Mouse (Mus musculus) liver, embryonic 14.5 days (tissue): Measurements from ENCODE around the gene Ccnt1. TPM values are rescaled to one million over a fixed set of nuclear protein-coding genes. Genes with fewer than 3 reads are reported as not detected.

Experiments used
- ATAC-seq: fragments of 200-750 bp; cut with Nextera tagmentation; 2 replicates; pipeline ENCODE4 v1.8.0; 2017; ENCODE audit warnings: moderate number of reproducible peaks, mild to moderate bottlenecking, moderate library complexity; ENCODE audit not compliant: insufficient read depth
- DNase-seq, 3 experiments: peaks; one replicate each; pipeline ENCODE4 v3.0.0-alpha.2; 2012 to 2013; ENCODE audit warnings: low read depth in 3 of 3, low spot score in 3 of 3
- H3K27ac ChIP-seq: fragments of 300-500 bp; sonication (generic); 2 replicates; pipeline ENCODE4 v1.5.1; 2014; ENCODE audit warnings: moderate library complexity, mild to moderate bottlenecking, control low read depth, inconsistent platforms
- H3K27me3 ChIP-seq: fragments of 300-500 bp; sonication (generic); 2 replicates; pipeline ENCODE4 v1.6.1; 2014; ENCODE audit warnings: mild to moderate bottlenecking, low read length, moderate library complexity; ENCODE audit not compliant: control insufficient read depth, insufficient read depth
- H3K36me3 ChIP-seq: fragments of 300-500 bp; sonication (generic); replicated peaks from 2 replicates; pipeline ENCODE4 v1.6.1; 2014; ENCODE audit warnings: low read depth; ENCODE audit not compliant: control insufficient read depth, insufficient read depth
- H3K4me1 ChIP-seq, 2 experiments: fragments of 200-500 bp in 1 of 2; fragments of 300-500 bp in 1 of 2; sonication (generic) in 1 of 2; replicated peaks; 2 replicates each; pipeline ENCODE4 v1.6.1; 2012 to 2014; ENCODE audit warnings: antibody characterized with exemption in 1 of 2, inconsistent platforms in 1 of 2, low read length in 1 of 2; ENCODE audit not compliant: control insufficient read depth in 2 of 2, insufficient read depth in 2 of 2
- H3K4me2 ChIP-seq: fragments of 300-500 bp; sonication (generic); 2 replicates; pipeline ENCODE4 v1.6.1; 2014; ENCODE audit warnings: low read depth, mild to moderate bottlenecking, control low read depth, moderate library complexity
- H3K4me3 ChIP-seq, 2 experiments: fragments of 200-500 bp in 1 of 2; fragments of 300-500 bp in 1 of 2; sonication (generic) in 1 of 2; 2 replicates each; pipeline ENCODE4 v1.5.1; 2012 to 2014; ENCODE audit warnings: low read depth in 2 of 2, low read length in 2 of 2, mild to moderate bottlenecking in 2 of 2, control low read depth in 1 of 2, inconsistent platforms in 1 of 2, moderate library complexity in 1 of 2; ENCODE audit not compliant: insufficient read depth in 1 of 2
- H3K9ac ChIP-seq: fragments of 300-500 bp; sonication (generic); replicated peaks from 2 replicates; pipeline ENCODE4 v1.6.1; 2014; ENCODE audit warnings: mild to moderate bottlenecking, control low read depth, moderate library complexity
- H3K9me3 ChIP-seq: fragments of 300-500 bp; sonication (generic); 2 replicates; pipeline ENCODE4 v1.6.1; 2016; ENCODE audit warnings: low read length, mixed read lengths; ENCODE audit not compliant: control insufficient read depth
- CTCF ChIP-seq: IDR thresholded peaks from 2 replicates; pipeline ENCODE4 v1.5.1; 2016; ENCODE audit warnings: antibody characterized with exemption, low read depth, control low read depth
- EP300 ChIP-seq: IDR thresholded peaks from 2 replicates; pipeline ENCODE4 v1.6.1; 2016; ENCODE audit warnings: antibody characterized with exemption, low read depth
- WGBS: fragments of 180-500 bp; shearing (Covaris S2); extraction: QIAGEN DNeasy Blood & Tissue Kit; methylation state at CpG from one replicate; pipeline ENCODE4 v1.1.7; 2014; ENCODE audit not compliant: insufficient replicate concordance; 5-methylcytosine and 5-hydroxymethylcytosine counted together
- polyA plus RNA-seq, 2 experiments: library from polyadenylated mRNA; depleted of rRNA in 1 of 2; stranded (reverse) in 1 of 2; unstranded in 1 of 2; fragments of >200 nt; fragmentation: Nextera tagmentation in 1 of 2; extraction: Ambion mirVana in 1 of 2; gene quantifications; 2 replicates each; pipeline versions ENCODE4 v1.2.1 to v1.2.3; 2012 to 2014

Ccnt1 gene
- polyA plus RNA-seq, 2 experiments: 8.2 to 23.7 TPM

DNA sequence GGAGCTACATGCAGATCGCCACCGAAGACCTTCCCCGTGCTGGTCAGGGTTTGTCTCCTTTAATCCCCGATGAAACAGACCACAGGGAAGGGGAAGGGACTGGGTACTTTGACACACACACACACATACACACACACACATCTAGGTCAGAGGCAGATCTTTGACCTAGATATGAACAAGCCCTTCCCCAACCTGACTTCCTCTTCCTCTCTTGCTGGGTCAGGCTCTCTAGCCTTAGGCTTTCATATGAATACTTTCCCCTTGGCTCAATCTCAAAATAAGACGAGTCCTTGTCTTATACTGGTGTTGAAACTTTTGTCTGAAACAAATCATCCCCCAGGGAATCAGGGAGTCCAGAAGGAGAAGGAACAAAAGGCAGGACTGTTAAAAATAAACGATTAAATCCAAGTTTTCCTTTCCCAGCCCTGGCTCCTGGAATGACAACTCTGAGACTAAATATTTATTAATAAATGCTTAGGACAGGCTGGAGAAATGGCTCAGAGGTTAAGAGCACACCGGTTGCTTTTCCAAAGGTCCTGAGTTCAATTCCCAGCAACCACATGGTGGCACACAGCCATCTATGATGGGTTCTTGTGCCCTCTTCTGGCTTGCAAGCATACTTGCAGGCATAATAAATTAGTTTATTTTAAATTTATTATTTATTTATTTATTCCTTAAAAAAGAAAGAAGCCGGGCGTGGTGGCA, 64.3 kb downstream of the Ccnt1 start:
- H3K36me3 ChIP-seq: no peaks in the 10 kb centered on the region
- DNase-seq (no peak), ATAC-seq (no peak)
- no peak overlapping the region for H3K4me3 ChIP-seq
- no peak overlapping the region for H3K4me2 ChIP-seq
- no peaks in the 10 kb centered on the region; the same call in 1 of the 2 replicates for H3K27me3 ChIP-seq
- H3K27ac ChIP-seq: no peak overlapping the region
- H3K4me1 ChIP-seq: no peaks in the 10 kb centered on the region; a peak in 1 of 4 replicates
- H3K9me3 ChIP-seq: no peaks in the 10 kb centered on the region
- TF ChIP-seq CTCF (no peak), EP300 (no peak)
- H3K9ac ChIP-seq: no peak overlapping the region
- 33% methylated on average over 9 of the region's 9 CpGs for WGBS

DNA sequence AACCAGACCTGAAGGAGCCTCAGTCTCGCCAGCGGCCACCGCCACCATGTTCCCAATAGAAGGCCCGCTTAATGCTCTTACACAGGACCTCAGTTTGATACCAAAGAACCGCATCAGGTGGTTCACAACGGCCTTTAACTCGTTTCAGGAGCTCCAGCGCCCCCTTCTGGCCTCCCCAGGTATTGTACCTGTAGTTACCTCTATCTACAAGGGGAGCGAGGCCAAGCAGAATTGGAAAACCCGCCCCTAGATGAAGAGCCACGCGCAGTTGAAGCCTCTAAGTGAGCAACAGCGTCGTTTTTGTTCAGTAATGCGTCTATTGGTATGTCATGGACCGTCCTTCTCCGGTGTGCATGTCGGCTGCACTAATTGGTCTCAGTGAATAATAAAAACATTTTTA, 66.2 kb downstream of the Ccnt1 start:
- Histone ChIP-seq H3K27ac (no peak overlapping the region), H3K9ac (no peak overlapping the region), H3K27me3 (no peaks in the 10 kb centered on the region; the same call in 1 of the 2 replicates), H3K4me2 (no peak overlapping the region), H3K9me3 (no peaks in the 10 kb centered on the region), H3K4me3 (no peak overlapping the region), H3K36me3 (no peaks in the 10 kb centered on the region), H3K4me1 (no peaks in the 10 kb centered on the region)
- TF ChIP-seq CTCF: peak; percentile 84
- no peak for TF ChIP-seq EP300
- no peak for ATAC-seq
- peak; percentile 29 to 46 (median 42) for DNase-seq
- WGBS: 11% methylated on average over 18 of the region's 18 CpGs

DNA sequence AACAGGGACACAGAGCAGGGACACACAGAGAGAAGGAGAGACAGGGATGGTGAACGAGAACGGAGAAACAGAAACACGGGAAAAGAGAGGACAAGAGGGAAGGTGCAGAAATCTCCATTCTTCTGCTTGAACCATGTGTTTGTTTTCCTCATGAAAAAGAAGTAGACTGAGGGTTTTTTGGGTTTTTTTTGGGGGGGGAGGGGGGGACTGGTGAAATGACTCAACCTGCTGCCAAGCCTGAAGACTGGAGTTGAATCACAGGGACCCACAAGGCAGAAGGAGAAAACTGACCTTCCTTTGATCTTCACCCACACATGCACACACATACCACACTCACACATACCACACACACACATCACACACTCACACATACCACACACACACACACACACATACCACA, 67.4 kb downstream of the Ccnt1 start:
- H3K9me3 ChIP-seq: no peaks in the 10 kb centered on the region
- H3K36me3 ChIP-seq: no peaks in the 10 kb centered on the region
- H3K27me3 ChIP-seq: no peaks in the 10 kb centered on the region; the same call in 1 of the 2 replicates
- no peak overlapping the region for H3K9ac ChIP-seq
- WGBS: 75% methylated on average over 3 of the region's 3 CpGs
- H3K27ac ChIP-seq: no peak overlapping the region
- H3K4me1 ChIP-seq: no peaks in the 10 kb centered on the region
- no peak overlapping the region for H3K4me2 ChIP-seq
- H3K4me3 ChIP-seq: no peak overlapping the region
- TF ChIP-seq EP300 (no peak), CTCF (no peak)
- ATAC-seq (no peak), DNase-seq (no peak)

- WGBS: 70% methylated on average over 17 of the region's 17 CpGs
- no peaks in the 10 kb centered on the region for H3K4me1 ChIP-seq
- no peak overlapping the region for H3K9ac ChIP-seq
- no peak overlapping the region for H3K4me2 ChIP-seq
- H3K27ac ChIP-seq: no peak overlapping the region
- H3K9me3 ChIP-seq: no peaks in the 10 kb centered on the region
- H3K4me3 ChIP-seq: no peak overlapping the region
- ATAC-seq: no peak
- TF ChIP-seq EP300 (no peak), CTCF (no peak)
- H3K36me3 ChIP-seq: no peaks in the 10 kb centered on the region
- no peaks in the 10 kb centered on the region for H3K27me3 ChIP-seq
- DNase-seq: no peak
Measured at GRCm38 (mm10) chr15:98497631-98498030, 73.1 kb downstream of the Ccnt1 start.

DNA sequence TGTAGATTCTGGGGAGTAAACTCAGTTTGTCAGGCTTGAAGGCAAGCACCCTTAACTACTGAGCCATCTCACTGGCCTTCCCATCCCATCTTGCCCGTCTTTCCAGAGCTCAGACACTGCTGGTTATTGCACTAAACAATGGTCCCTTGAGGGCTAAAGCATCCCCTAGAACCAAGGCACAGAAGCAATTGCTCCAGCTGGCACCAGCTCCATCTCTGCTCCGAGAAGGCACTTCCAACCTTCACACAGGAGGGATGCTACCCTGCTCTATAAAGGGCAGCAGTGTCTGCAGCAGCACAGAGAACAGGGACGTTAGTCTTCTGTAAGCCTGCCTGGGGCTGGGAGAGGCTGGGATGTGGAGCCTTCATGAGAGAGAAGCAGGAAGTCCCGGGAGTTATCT, 78.6 kb downstream of the Ccnt1 start, which contains the start of gene Olfr279:
Gene Olfr279, plus strand, starts transcription at position 301 of the 400 bp plus-strand sequence.
- no peaks in the 10 kb centered on the region for H3K36me3 ChIP-seq
- H3K4me2 ChIP-seq: no peak within 1 kb of the TSS
- no peak within 1 kb of the TSS for H3K27ac ChIP-seq
- H3K9ac ChIP-seq: no peak within 1 kb of the TSS
- H3K4me3 ChIP-seq: no peak within 1 kb of the TSS
- H3K9me3 ChIP-seq: no peaks in the 10 kb centered on the region
- 27% methylated on average over 4 of the region's 4 CpGs for WGBS
- no peak for DNase-seq
- TF ChIP-seq EP300 (no peak), CTCF (no peak)
- no peaks in the 10 kb centered on the region for H3K4me1 ChIP-seq
- no peaks in the 10 kb centered on the region for H3K27me3 ChIP-seq
- no peak for ATAC-seq
